Mouse (Mus musculus): ENCODE measurements around the gene Lsg1.

DNA sequence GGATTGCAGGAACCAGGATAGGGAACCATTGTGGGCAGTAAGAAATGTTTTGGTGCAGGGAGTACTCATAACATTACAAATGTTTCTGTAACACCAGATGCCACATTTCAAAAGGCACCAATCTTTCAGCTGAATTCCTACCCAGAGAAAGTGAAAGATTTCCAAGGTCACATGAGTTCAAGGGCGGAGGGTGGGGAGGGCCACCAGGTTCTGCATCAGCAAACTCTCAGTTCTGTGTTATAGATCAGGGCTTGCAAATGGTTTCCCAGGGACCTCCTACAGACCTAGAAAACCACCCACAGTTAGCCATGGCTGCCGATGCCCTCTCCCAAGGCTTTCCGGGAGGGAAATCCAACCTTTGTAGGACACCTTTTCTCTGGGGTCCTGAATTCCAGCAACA, 20.5 kb upstream of the Lsg1 start:
- TF ChIP-seq CTCF (IDR thresholded peaks at IDR 0.05; ENCODE audit: borderline replicate concordance, insufficient read depth, low read length) (no peak), POLR2A (IDR thresholded peaks at IDR 0.05; ENCODE audit: low read depth, low read length) (no peak)
